Mouse (Mus musculus) cerebellum, adult 11-12 months (tissue): Measurements from ENCODE around the gene BC051019.
A peak's percentile ranks its signal among the peaks of the same experiment; 100 is the strongest.

Source experiments
- DNase-seq: peaks from one replicate; pipeline ENCODE4 v3.0.0; 2022

The BC051019 gene

DNA sequence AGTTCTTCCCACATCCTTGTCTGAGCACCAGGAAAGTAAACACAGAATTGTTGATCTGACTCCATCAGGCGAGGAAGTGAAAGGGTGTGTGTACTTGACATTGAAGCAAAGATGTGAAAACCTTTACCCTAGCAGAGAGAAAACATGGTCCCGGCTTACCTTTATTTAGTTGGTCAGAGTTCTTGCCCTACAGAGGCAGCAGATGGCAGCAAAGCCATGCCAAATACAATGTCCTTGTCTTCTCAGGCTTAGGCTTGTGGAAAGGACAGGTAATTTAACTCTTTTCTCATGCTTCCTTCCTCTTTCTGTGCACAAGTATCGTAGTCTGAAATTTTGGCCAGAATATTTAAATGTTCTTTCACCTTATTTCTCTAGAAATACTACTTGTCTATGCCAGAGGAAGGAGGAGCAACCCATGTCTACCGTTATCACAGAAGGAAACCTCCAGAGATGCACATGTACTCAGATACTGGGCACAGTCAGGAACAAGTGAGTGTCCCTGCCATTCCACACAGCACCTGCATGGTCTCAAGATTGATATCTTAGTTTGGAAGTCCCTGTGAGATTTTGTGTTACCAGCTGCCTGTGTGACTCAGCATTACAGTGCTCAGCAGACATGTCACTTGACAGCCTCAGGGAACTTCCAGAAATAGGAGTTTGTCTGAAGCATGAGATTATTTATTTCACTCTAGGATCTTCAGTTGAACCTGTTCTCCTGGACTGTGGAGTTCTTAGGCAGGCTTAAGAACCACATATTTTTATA lies 16.4 kb downstream of the BC051019 start:
- DNase-seq, result peak; percentile 58

DNA sequence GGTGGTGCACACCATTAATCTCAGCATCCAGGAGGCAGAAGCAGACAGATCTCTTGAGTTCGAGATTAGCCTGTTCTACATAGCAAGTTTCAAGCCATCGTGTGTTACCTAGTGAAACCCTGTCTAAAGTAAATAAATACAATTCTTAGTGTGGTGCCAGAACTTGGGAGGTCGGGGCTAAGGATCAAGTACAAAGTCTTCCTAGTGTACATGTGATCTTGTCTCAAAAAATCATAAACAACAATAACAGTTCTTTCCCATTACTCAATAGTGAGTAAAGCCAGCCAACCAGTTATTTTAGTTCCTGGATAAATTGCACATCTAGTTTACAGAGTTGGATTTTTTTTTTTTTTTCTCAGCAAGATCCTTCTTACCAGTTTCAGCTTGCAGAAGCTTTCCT lies 19.2 kb downstream of the BC051019 start:
- no peak for DNase-seq

DNA sequence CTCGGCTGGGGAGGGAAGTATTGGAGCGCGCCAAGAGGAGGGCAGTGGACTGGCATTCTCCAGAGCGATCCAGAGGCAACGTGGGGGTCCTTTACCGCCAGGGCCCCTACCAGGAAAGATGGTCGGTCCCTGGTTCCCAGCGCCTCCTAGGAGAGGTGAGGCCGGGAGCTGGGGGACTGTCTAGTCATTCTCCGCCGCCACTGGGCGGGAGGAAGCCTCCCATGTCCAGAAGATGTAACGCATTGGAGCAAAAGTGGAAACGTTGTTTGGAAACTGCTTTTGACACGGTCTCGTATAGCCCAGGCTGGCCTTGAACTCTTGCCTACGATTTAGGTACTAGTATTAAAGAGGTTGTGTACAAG lies 19.7 kb downstream of the BC051019 start:
- DNase-seq, result no peak

DNA sequence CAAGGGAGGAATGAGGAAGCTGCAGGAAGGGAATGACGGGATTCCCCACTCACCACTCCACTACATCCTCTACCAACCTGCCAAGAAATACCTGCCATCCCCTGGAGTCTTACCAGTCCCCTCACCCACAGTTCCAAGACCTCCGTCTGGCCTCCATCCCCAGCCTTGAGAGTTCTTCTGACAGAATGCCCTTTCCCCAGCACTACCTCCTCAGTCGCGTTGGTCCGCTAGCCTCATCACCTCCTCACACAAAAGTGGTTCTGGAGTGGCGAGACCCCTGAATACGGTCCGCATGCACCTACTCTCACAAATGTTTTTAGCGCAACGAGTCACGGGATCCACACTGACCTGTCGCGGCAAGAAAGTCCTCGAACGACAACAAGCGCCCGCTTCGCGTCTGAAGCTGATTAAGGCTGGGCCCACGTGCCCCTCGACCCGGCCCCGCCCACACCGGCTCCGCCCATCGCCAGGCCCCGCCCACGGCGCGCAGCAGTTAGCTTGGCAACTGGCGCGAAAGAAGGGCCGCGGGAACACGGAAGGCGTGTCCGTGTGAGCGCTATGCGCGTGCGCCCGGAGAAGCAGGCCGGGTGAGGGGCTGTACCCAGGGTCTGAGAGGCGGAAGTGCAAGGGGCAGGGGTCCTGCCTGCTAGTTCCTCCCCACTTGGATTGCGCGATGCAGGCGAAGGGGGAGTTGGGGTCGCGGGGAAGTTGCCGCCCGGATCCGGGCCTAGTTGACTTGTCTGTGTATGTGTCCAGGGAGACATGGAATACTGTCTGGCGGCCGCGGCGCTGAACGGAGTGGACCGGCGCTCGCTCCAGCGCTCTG lies 20.2 kb downstream of the BC051019 start, which contains the start of the genes St5 and Akip1:
Gene St5 (minus strand): TSS at position 416 of the 826 bp plus-strand sequence.
Gene Akip1 (plus strand): TSS at position 501 of the 826 bp plus-strand sequence.
- peak; percentile 86 for DNase-seq

DNA sequence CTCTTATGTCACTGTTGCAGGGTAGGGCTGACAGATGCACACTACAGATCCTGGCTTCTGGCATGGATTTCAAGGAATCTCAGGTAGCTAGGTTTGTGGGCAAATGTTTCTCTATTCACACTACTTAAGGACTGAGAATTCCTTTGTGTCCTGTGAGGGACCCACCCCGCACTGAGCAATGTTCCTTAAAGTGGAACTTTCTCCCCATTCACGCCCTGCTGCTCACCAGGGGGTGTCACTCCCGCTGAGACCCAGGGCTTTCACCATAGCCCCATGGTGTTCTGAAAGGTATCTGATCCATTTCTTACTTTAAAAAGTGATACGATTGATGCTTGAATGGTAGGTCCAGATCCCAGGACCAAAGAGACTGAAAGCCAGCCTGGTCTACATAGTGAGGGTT lies 20.9 kb downstream of the BC051019 start:
- DNase-seq, result peak; percentile 20

DNA sequence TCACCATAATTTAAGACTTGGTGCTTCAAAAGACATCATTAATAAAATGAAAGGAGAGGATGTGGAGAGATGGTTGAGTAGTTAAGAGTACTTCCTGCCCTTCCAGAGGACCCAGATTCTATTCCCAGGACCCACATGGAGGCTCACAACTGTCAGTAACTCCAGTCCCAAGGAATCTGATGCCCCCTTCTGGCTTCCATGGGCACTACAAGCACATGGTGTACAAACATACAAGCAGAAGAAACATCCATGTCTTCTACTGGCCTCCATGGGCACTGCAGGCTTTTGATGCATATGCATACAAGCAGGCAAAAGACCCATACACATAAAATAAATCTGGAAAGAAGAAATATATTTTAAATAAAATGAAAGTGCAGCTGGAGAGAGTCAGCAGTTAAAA lies 23.4 kb downstream of the BC051019 start:
- no peak for DNase-seq

DNA sequence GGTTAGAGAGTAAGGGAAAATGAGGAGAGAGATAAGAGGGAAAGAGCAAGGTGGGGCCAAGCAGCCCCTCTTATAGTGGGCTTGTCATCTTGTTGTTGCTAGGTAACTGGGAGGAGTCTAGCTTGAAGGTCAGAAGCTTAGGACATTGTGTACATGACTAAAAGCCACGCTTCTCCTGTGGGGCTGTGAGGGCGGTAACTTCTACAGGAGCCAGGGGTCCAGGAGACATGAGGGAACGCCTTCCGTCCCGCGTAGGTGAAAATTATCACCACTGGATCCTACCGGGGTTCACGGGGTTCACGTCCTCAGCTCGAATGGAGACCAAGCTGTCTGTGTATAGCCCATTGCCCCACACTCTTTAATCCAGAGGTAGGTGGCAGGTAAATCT lies 28.3 kb downstream of the BC051019 start:
- DNase-seq, result no peak

DNA sequence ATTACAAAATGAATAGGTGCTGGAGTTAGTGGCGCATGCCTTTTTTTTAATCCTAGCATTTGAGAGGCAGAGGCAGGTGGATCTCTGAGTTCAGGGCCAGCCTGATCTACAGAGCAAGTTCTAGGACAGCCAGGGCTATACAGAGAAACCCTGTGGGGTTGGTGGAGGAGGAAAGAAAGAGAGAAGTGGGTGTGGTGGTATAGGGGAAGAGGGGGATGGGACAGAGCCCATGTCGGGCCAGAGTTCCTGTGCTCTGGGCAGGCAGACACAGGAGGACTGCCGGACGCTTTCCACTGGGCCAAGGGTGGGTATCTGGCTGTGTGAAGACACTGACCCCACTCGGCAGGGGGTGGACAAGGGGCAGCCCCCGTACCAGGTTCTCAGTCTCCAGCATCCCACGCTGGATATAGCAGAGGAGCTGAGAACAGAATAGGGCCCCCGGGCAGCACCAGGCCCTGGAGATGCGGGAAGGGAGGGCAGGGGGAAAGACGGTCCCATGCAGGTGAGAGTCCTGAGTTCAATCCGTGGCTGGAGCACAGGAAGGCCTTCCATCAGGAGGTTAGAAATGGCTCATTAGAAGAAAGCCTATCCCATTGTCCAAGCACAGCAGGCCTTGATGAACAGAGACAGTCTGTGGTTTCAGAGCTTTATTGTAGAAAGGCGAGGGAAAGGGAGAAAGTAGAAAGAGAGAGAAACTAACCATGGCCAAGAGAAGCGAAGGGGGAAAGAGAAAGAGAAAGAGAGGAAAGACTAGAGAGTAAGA lies 28.9 kb downstream of the BC051019 start:
- DNase-seq, result no peak

DNA sequence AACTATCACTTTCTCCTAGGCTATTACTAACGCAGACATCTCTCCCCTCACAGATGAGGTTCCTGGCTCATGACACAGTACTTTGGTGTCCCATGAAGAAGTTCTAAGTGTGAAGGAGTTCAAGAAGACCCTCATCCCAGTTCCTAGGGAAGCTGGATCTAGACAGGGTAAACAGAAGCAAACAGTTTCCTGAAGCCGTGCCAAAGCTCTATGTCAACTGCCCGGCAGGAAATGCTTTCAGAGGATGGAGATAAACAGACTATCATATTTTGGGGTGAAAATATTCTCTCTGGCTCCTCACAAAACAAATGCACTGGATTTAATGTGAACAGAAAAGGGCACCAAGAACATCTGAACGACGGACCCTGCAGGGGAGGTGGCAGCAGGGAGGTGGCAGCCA lies 32.7 kb downstream of the BC051019 start:
- DNase-seq, result no peak

DNA sequence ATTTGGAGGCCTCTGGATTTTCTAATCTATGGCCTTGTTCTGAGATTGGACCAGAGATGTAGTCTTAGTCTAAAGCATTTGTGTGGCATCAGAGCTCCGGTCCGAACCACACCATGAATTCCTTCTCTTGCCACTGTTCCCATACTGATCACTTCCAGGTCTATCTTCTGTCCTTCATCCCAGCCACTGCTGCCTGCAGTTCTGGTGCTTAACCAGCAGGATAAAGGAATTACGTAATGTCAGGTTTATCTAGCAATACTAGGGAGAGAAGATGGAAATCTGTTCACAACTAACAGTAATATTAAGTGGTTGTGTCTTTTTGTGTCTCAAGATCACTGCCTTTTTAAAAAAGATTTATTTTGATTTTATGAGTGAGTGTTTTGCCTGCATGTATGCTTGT lies 33.5 kb downstream of the BC051019 start:
- DNase-seq, result no peak

DNA sequence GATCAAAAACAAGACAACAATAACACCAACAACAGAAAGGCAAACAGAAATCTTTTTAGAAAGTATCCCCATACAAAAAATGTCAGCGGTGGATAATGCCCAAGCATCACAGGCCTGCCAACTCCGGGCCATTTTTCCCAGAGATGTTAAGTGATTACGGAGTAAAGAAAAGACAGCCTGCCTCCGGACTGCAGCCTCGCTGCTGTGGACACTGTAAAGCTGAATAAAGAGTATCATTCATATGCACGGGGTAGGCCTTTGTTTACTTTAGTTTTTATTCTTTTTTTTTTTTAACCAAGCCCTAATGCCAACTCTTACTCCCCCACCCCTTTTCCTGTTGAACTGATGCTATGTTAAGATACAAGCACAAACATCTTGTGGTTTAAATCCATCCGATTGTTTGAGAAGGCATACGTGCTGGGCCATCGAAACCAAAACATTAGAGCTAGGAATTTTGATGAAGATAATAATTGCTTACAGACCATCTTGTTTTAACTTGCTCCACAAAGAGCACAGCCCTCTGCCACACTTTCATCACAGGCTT lies 37.0 kb downstream of the BC051019 start:
- DNase-seq, result no peak

DNA sequence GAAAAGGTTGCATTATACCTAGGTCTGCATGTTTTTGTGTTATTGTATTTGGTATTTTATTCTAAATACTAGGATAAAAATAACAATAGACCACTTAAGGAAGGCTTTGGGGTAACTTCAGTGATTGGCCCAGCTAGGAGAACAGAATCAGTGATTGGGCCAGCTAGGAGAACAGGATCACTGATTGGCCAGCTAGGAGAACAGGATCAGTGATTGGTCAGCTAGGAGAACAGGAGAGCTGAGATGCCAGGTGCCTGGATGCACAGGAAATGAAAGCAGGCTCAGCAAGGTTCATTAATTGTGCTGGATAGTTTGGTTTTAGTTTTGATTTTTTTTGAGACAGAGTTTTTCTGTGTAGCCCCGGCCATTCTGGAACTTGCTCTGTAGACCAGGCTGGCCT lies 42.8 kb downstream of the BC051019 start:
- DNase-seq, result no peak

DNA sequence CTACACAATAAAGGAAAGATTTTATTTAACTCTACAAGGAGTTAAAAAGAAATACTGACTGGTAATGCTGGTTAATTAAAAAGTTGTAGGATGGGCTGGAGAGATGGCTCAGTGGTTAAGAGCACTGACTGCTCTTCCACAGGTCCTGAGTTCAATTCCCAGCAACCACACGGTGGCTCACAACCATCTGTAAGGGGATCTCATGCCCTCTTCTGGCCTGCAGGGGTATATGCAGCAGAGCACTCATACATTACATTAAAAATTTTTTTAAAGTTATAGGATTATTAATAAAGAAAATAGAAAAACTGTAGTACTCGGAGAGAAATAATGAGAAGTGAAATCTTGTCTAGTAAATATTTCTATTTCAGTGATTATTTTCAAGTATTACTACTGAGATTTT lies 43.4 kb downstream of the BC051019 start:
- no peak for DNase-seq

DNA sequence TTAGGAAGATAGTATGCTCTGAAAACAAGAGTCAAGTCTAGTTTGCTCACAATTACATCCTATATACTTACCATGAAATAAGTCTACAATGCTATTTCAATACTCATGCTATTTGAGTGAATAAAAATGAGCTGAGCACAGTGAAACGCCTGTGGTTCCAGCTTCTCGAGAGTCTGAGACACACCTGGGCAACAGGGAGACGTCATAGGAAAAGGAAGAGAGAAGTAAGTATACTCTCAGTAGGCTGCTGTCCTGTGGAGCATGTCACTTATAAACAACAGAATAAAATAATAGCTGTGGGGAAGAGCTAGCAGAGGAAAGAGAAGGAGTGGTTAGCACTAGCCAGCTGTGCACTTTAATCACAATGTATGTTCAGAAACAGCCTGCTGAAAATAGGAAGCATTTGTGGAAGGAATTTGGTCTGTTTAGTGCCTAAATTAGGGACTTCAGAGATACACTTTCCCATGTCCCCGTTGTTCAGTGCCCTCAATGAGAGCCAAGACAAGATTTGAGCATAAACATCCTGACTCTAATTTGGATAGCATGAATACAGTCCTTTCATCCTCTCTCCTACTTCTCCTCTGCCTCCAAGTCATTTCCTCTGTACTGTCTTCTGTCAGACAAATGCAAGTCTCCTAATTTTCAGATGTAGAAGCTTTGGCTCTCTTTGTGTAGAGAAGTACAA lies 48.6 kb downstream of the BC051019 start:
- no peak for DNase-seq

DNA sequence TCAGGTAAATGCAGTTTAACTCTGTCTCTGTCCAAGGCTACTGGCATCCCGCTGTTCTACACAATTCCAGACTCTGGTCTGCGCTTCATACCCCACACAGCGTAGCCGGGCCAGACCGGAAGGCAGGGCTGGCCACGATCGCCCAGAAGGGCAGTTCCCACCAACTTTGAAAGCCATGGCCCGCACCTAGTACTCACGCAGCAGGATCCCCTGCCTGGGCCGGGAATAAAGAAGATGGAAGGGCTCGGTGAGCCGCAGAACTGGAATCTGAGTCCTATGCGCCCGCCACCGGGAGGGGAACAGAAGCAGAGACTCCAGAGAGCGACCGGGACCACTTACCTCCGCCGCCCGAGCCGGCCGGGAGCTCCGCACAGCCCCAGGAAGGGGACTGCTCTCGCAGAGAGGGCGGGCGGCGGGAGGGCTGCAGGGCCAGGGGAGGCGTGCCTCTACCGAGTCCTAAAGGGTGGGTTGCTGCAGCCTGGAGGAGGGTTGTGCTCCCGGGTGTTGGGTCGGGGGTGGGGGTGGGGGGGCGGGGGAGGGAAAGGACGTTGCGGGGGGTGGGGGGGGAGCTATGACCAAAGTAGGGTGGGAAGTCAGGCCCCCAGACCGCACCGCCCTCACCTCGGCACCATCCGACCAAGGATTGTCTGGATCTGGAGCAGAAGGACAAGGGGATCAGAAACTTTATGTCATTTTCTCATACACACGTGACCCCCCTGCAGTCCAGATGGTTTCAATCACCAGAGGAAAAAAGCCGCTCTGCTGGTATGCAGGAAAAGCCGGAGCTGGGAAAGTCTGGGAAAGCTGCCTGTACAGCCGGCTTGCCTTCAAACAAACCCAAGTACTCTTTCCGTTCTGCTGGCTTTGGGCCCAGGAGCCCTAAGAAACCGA lies 51.8 kb downstream of the BC051019 start:
- DNase-seq, result peak; percentile 57

DNA sequence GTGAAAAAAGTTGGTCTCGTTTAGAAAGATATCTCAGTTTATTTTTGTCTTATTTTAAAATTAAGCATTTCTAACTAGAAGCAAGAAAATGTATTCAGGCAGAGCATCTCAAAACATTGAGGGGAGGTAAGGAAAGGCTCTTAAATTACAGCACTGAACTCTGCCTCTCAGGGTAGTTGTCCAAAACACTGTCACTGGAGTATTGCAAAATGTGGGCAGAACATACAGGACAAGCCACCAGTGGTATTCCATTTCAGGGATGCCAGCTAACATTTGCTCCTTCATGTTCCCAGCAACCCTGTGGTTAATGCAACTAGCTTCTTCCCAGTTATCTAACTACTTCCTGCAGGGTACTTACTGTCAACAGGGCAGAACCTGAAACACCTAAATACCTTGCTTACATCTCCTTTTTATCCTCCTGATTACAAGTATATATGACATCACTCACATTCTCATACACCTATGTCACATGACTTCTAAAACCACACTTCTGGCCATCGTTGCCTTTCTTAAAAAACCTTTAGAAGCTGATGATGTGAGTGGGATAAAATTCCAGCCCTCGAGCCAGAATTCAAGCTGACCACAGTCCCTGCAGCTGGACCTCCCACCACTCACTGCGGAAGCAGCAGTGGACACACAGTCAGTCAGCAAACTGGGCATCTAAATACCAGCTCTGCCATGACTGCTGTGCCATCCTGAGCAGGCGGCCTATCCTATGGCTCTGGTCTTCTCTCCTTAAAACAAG lies 54.1 kb downstream of the BC051019 start:
- DNase-seq, result no peak

DNA sequence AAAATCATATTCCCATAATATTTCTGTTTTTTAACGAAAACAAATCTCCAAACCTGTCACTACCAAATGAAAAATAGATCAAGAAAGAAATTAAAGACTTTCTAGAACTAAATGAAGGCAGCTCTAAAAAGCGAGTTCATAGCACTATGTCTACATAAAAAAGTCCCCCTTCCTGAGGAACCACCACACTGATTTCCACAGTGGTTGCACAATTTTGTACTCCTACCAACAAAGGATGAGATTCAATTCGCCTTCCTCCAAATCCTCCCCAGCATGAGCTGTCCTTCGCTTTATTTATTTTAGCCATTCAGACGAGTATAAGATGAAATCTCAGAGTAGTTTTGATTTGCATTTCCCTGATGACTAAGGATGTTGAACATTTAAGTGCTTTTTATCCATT lies 57.0 kb downstream of the BC051019 start:
- no peak for DNase-seq

DNA sequence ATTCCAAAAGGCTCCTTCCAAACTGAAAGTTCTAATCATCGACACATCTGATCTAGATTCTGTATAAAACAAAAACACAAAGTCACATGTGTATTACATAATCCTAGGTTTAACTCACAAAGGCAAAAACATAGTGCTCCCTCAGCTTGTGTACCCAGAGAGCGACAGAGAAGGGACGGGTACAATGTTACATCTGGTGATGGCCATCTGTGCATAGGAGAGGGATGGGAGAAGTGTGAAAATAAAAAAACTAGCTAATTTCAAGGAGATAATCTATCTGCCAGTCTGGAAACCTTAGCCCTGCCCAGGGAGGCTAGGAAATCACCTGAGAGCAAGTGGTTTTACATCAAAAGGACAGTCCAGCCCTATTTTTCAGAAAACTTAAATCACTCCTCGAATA lies 61.0 kb downstream of the BC051019 start:
- DNase-seq, result no peak
